Mouse (Mus musculus): ENCODE results near the gene Abca2. TPM values are rescaled to one million over a fixed set of nuclear protein-coding genes. Genes with fewer than 3 reads are reported as not detected.

Gene Abca2
- polyA plus RNA-seq, 1 experiment from 2014 or later, result 4.9 TPM

DNA sequence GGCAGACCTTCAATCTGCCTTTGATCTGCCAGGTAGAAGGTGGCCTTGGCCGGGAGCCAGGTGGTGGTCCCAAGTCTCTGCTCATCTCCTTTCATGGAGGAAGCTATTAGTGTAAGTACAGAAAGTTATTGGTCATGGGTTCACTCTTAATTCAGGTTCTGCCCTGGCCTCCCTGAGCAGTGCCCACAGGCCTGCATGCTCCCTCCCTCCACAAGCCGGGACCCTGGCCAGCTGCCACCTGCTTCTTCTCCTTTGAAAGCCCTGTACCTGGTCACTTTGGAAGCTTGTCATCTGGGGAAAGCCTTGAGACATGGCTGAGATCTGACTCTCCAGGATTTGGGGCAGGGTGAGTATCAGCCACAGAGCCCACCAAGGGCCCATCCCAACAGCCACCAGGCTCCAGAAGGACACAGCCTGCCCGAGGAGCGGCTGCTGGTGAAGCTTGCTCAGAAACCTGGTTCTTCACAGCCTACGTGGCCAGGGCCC, 65.0 kb downstream of the Abca2 start, which contains the start of gene Lcn12:
Gene Lcn12, minus strand, starts transcription at position 436 of the 486 bp plus-strand sequence.
- Histone ChIP-seq H3K9ac (ENCODE audit: low read length) (no peak within 1 kb of the TSS), H3K4me1 (replicated peaks; ENCODE audit: control insufficient read depth, insufficient read depth, low read length) (no peaks in the 10 kb centered on the region), H3K4me3 (ENCODE audit: low read depth, low read length) (no peak within 1 kb of the TSS), H3K4me2 (ENCODE audit: low read length) (no peak within 1 kb of the TSS), H3K27ac (ENCODE audit: low read depth) (no peak within 1 kb of the TSS), H3K9me3 (ENCODE audit: control insufficient read depth, low read length) (no peaks in the 10 kb centered on the region), H3K27me3 (replicated peaks; ENCODE audit: control insufficient read depth, insufficient read depth, low read length) (no peaks in the 10 kb centered on the region), H3K36me3 (ENCODE audit: control insufficient read depth, insufficient read depth, low read length) (no peaks in the 10 kb centered on the region)
- WGBS, result 84% methylated on average over 5 of the region's 5 CpGs
- DNase-seq (ENCODE audit: low spot score) (no peak), ATAC-seq (replicated peaks; ENCODE audit: low FRiP score, low TSS enrichment, low read depth) (no peak)

DNA sequence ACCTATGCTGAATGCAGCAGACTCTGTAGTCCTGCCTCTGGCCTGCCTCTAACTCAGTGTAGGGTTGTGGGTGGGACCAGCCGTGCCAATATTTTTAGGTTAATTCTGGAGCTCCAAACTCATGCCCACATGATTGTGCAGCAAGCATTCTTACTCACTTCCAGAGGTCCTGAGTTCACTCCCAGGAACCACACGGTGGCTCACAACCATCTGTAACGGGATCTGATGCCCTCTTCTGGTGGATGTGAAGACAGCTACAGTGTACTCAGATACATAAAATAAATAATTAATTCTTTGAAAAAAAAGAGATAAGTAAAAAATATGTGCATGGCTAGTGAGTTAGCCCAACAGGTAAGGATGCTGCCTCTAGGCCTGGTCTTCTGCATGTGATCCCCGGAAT, 68.0 kb downstream of the Abca2 start:
- Histone ChIP-seq H3K36me3 (ENCODE audit: control insufficient read depth, insufficient read depth, low read length) (no peaks in the 10 kb centered on the region), H3K4me3 (ENCODE audit: low read depth, low read length) (no peak overlapping the region), H3K27me3 (replicated peaks; ENCODE audit: control insufficient read depth, insufficient read depth, low read length) (no peaks in the 10 kb centered on the region), H3K9me3 (ENCODE audit: control insufficient read depth, low read length) (no peaks in the 10 kb centered on the region), H3K9ac (ENCODE audit: low read length) (no peak overlapping the region), H3K27ac (ENCODE audit: low read depth) (no peak overlapping the region), H3K4me2 (ENCODE audit: low read length) (no peak overlapping the region), H3K4me1 (replicated peaks; ENCODE audit: control insufficient read depth, insufficient read depth, low read length) (peaks cover 3% of the 10 kb centered on the region)
- no peak for DNase-seq (ENCODE audit: low spot score)
- 47% methylated on average over 4 of the region's 4 CpGs for WGBS
- no peak for ATAC-seq (replicated peaks; ENCODE audit: low FRiP score, low TSS enrichment, low read depth)

Small RNA genes within 50 kb of the gene (microRNA-seq; reads per million reads assigned to microRNA genes)
- not detected for gene Mir3087

Other genes with a start within 250 kb of the Abca2 start
- 8.2 and 13.2 TPM in 2 replicates for gene Nrarp, start 247.9 kb upstream of the Abca2 start, polyA plus RNA-seq (2014; fragmentation: Nextera tagmentation; extraction: Ambion mirVana)
- gene Tor4a, start 231.8 kb upstream of the Abca2 start, polyA plus RNA-seq (2014; fragmentation: Nextera tagmentation; extraction: Ambion mirVana), result 14.4 and 18.1 TPM in 2 replicates
- 99.1 and 107 TPM in 2 replicates for gene Nelfb, start 217.2 kb upstream of the Abca2 start, polyA plus RNA-seq (2014; fragmentation: Nextera tagmentation; extraction: Ambion mirVana)
- 0.18 TPM in 1 of 2 replicates, not detected in the other for gene Stpg3, start 214.1 kb upstream of the Abca2 start, polyA plus RNA-seq (2014; fragmentation: Nextera tagmentation; extraction: Ambion mirVana)
- gene Fam166a, start 210.0 kb upstream of the Abca2 start, polyA plus RNA-seq (2014; fragmentation: Nextera tagmentation; extraction: Ambion mirVana), result 0.51 TPM in 1 of 2 replicates, not detected in the other
- 524 and 576 TPM in 2 replicates for gene Tubb4b, start 204.0 kb upstream of the Abca2 start, polyA plus RNA-seq (2014; fragmentation: Nextera tagmentation; extraction: Ambion mirVana)
- gene Slc34a3, start 194.3 kb upstream of the Abca2 start, polyA plus RNA-seq (2014; fragmentation: Nextera tagmentation; extraction: Ambion mirVana), result 0.26 and 0.38 TPM in 2 replicates
- not detected in 2 replicates for gene Rnf224, start 191.9 kb upstream of the Abca2 start, polyA plus RNA-seq (2014; fragmentation: Nextera tagmentation; extraction: Ambion mirVana)
- 15.7 and 18.7 TPM in 2 replicates for gene Rnf208, start 186.4 kb upstream of the Abca2 start, polyA plus RNA-seq (2014; fragmentation: Nextera tagmentation; extraction: Ambion mirVana)
- gene Cysrt1, start 186.3 kb upstream of the Abca2 start, polyA plus RNA-seq (2014; fragmentation: Nextera tagmentation; extraction: Ambion mirVana), result 0.30 TPM in 1 of 2 replicates, not detected in the other
- gene AL732309.1, start 181.8 kb upstream of the Abca2 start, polyA plus RNA-seq (2014; fragmentation: Nextera tagmentation; extraction: Ambion mirVana), result 5.0 and 5.7 TPM in 2 replicates
- gene Tmem203, start 173.3 kb upstream of the Abca2 start, polyA plus RNA-seq (2014; fragmentation: Nextera tagmentation; extraction: Ambion mirVana), result 18.0 and 19.2 TPM in 2 replicates
- gene Tprn, start 166.1 kb upstream of the Abca2 start, polyA plus RNA-seq (2014; fragmentation: Nextera tagmentation; extraction: Ambion mirVana), result 6.5 and 7.8 TPM in 2 replicates
- 229 and 240 TPM in 2 replicates for gene Ssna1, start 156.3 kb upstream of the Abca2 start, polyA plus RNA-seq (2014; fragmentation: Nextera tagmentation; extraction: Ambion mirVana)
- gene Anapc2, start 156.2 kb upstream of the Abca2 start, polyA plus RNA-seq (2014; fragmentation: Nextera tagmentation; extraction: Ambion mirVana), result 100 and 110 TPM in 2 replicates
- gene Tmem210, start 140.6 kb upstream of the Abca2 start, polyA plus RNA-seq (2014; fragmentation: Nextera tagmentation; extraction: Ambion mirVana), result not detected in 2 replicates
- gene Lrrc26, start 138.8 kb upstream of the Abca2 start, polyA plus RNA-seq (2014; fragmentation: Nextera tagmentation; extraction: Ambion mirVana), result not detected in 2 replicates
- 2.1 and 2.4 TPM in 2 replicates for gene Grin1, start 109.5 kb upstream of the Abca2 start, polyA plus RNA-seq (2014; fragmentation: Nextera tagmentation; extraction: Ambion mirVana)
- 66.3 and 73.3 TPM in 2 replicates for gene Man1b1, start 96.4 kb upstream of the Abca2 start, polyA plus RNA-seq (2014; fragmentation: Nextera tagmentation; extraction: Ambion mirVana)
- gene Dpp7, start 72.3 kb upstream of the Abca2 start, polyA plus RNA-seq (2014; fragmentation: Nextera tagmentation; extraction: Ambion mirVana), result 24.1 and 26.5 TPM in 2 replicates
- gene Uap1l1, start 63.0 kb upstream of the Abca2 start, polyA plus RNA-seq (2014; fragmentation: Nextera tagmentation; extraction: Ambion mirVana), result 36.3 and 46.0 TPM in 2 replicates
- gene Sapcd2, start 56.4 kb upstream of the Abca2 start, polyA plus RNA-seq (2014; fragmentation: Nextera tagmentation; extraction: Ambion mirVana), result 43.2 and 47.4 TPM in 2 replicates
- 5.9 and 7.4 TPM in 2 replicates for gene Entpd2, start 32.8 kb upstream of the Abca2 start, polyA plus RNA-seq (2014; fragmentation: Nextera tagmentation; extraction: Ambion mirVana)
- gene Npdc1, start 29.4 kb upstream of the Abca2 start, polyA plus RNA-seq (2014; fragmentation: Nextera tagmentation; extraction: Ambion mirVana), result 42.2 and 45.4 TPM in 2 replicates
- 0.15 TPM in 1 of 2 replicates, not detected in the other for gene Fut7, start 5.4 kb upstream of the Abca2 start, polyA plus RNA-seq (2014; fragmentation: Nextera tagmentation; extraction: Ambion mirVana)
- gene Clic3, start 28.1 kb downstream of the Abca2 start, polyA plus RNA-seq (2014; fragmentation: Nextera tagmentation; extraction: Ambion mirVana), result 1.8 and 2.0 TPM in 2 replicates
- gene Paxx, start 32.4 kb downstream of the Abca2 start, polyA plus RNA-seq (2014; fragmentation: Nextera tagmentation; extraction: Ambion mirVana), result 25.0 and 27.4 TPM in 2 replicates
- gene Ptgds, start 41.3 kb downstream of the Abca2 start, polyA plus RNA-seq (2014; fragmentation: Nextera tagmentation; extraction: Ambion mirVana), result 6.2 and 7.9 TPM in 2 replicates
- not detected in 2 replicates for gene Lcn12, start 65.2 kb downstream of the Abca2 start, polyA plus RNA-seq (2014; fragmentation: Nextera tagmentation; extraction: Ambion mirVana)
- gene Fbxw5, start 72.0 kb downstream of the Abca2 start, polyA plus RNA-seq (2014; fragmentation: Nextera tagmentation; extraction: Ambion mirVana), result 72.9 and 79.3 TPM in 2 replicates
- gene C8g, start 73.0 kb downstream of the Abca2 start, polyA plus RNA-seq (2014; fragmentation: Nextera tagmentation; extraction: Ambion mirVana), result 5.9 and 6.3 TPM in 2 replicates
- gene Traf2, start 118.2 kb downstream of the Abca2 start, polyA plus RNA-seq (2014; fragmentation: Nextera tagmentation; extraction: Ambion mirVana), result 31.2 and 32.0 TPM in 2 replicates
- 356 and 385 TPM in 2 replicates for gene Edf1, start 129.1 kb downstream of the Abca2 start, polyA plus RNA-seq (2014; fragmentation: Nextera tagmentation; extraction: Ambion mirVana)
- 59.1 and 85.2 TPM in 2 replicates for gene Mamdc4, start 146.1 kb downstream of the Abca2 start, polyA plus RNA-seq (2014; fragmentation: Nextera tagmentation; extraction: Ambion mirVana)
- 278 and 287 TPM in 2 replicates for gene Phpt1, start 146.5 kb downstream of the Abca2 start, polyA plus RNA-seq (2014; fragmentation: Nextera tagmentation; extraction: Ambion mirVana)
- gene Ajm1, start 153.1 kb downstream of the Abca2 start, polyA plus RNA-seq (2014; fragmentation: Nextera tagmentation; extraction: Ambion mirVana), result 1.8 and 2.0 TPM in 2 replicates
- 59.2 and 65.6 TPM in 2 replicates for gene Rabl6, start 179.8 kb downstream of the Abca2 start, polyA plus RNA-seq (2014; fragmentation: Nextera tagmentation; extraction: Ambion mirVana)
- 0.24 TPM in 2 replicates for gene Ccdc183, start 189.0 kb downstream of the Abca2 start, polyA plus RNA-seq (2014; fragmentation: Nextera tagmentation; extraction: Ambion mirVana)
- 25.7 and 26.7 TPM in 2 replicates for gene Tmem141, start 193.3 kb downstream of the Abca2 start, polyA plus RNA-seq (2014; fragmentation: Nextera tagmentation; extraction: Ambion mirVana)
- gene Fcna, start 199.3 kb downstream of the Abca2 start, polyA plus RNA-seq (2014; fragmentation: Nextera tagmentation; extraction: Ambion mirVana), result 1.5 and 1.6 TPM in 2 replicates
- gene Lcn8, start 224.4 kb downstream of the Abca2 start, polyA plus RNA-seq (2014; fragmentation: Nextera tagmentation; extraction: Ambion mirVana), result not detected in 2 replicates
- gene Lcn5, start 229.2 kb downstream of the Abca2 start, polyA plus RNA-seq (2014; fragmentation: Nextera tagmentation; extraction: Ambion mirVana), result not detected in 2 replicates
- gene Lcn6, start 248.1 kb downstream of the Abca2 start, polyA plus RNA-seq (2014; fragmentation: Nextera tagmentation; extraction: Ambion mirVana), result not detected in 2 replicates

Data from intestine, embryonic 14.5 days (tissue).